Mouse (Mus musculus) embryonic fibroblast, embryonic 13.5 days (primary cell): ENCODE measurements around the gene Cdcp2.

Source experiments
- CTCF ChIP-seq: IDR thresholded peaks from 2 replicates; pipeline ENCODE4 v1.5.1; 2011; ENCODE audit warnings: mild to moderate bottlenecking, control low read depth, low read length, moderate library complexity, borderline replicate concordance; ENCODE audit not compliant: insufficient read depth
- POLR2A ChIP-seq: IDR thresholded peaks from 2 replicates; pipeline ENCODE4 v1.6.1; 2011; ENCODE audit warnings: low read depth, mild to moderate bottlenecking, control low read depth, low read length, moderate library complexity

- no peak for TF ChIP-seq CTCF
- TF ChIP-seq POLR2A, result no peak
These were observed 29.4 kb upstream of the Cdcp2 start for GRCm38 (mm10) chr4:107067151-107067840.
